Mouse (Mus musculus) heart, embryonic 15.5 days (tissue): ENCODE results near the gene Pknox2. TPM values are rescaled to one million over a fixed set of nuclear protein-coding genes. Genes with fewer than 3 reads are reported as not detected.

Source experiments
- ATAC-seq: fragments of 200-750 bp; cut with Nextera tagmentation; replicated peaks from 2 replicates; pipeline ENCODE4 v1.8.0; 2017; ENCODE audit warnings: low read depth, moderate TSS enrichment; ENCODE audit not compliant: insufficient number of reproducible peaks, insufficient read depth, low FRiP score
- H3K27ac ChIP-seq: fragments of 300-500 bp; sonication (generic); 2 replicates; pipeline ENCODE4 v1.5.1; 2015; ENCODE audit warnings: mild to moderate bottlenecking, inconsistent platforms
- H3K27me3 ChIP-seq: fragments of 300-500 bp; sonication (generic); 2 replicates; pipeline ENCODE4 v1.6.1; 2015; ENCODE audit warnings: inconsistent platforms
- H3K36me3 ChIP-seq: fragments of 300-500 bp; sonication (generic); 2 replicates; pipeline ENCODE4 v1.6.1; 2015; ENCODE audit warnings: mild to moderate bottlenecking, inconsistent platforms
- H3K4me1 ChIP-seq: fragments of 300-500 bp; sonication (generic); replicated peaks from 2 replicates; pipeline ENCODE4 v1.6.1; 2015; ENCODE audit warnings: inconsistent platforms
- H3K4me2 ChIP-seq: fragments of 300-500 bp; sonication (generic); 2 replicates; pipeline ENCODE4 v1.6.1; 2015; ENCODE audit warnings: inconsistent platforms, mild to moderate bottlenecking, moderate library complexity
- H3K4me3 ChIP-seq: fragments of 300-500 bp; sonication (generic); 2 replicates; pipeline ENCODE4 v1.5.1; 2015; ENCODE audit warnings: mild to moderate bottlenecking, inconsistent platforms
- H3K9ac ChIP-seq: fragments of 300-500 bp; sonication (generic); 2 replicates; pipeline ENCODE4 v1.6.1; 2015; ENCODE audit warnings: mild to moderate bottlenecking, inconsistent platforms
- H3K9me3 ChIP-seq: fragments of 300-500 bp; sonication (generic); replicated peaks from 2 replicates; pipeline ENCODE4 v1.6.1; 2016; ENCODE audit warnings: inconsistent platforms
- WGBS: fragments of 180-500 bp; shearing (Covaris S2); methylation state at CpG from one replicate; pipeline ENCODE4 v1.1.7; 2015; ENCODE audit warnings: mixed read lengths; 5-methylcytosine and 5-hydroxymethylcytosine counted together
- polyA plus RNA-seq: library from polyadenylated mRNA; unstranded; fragments of >200 nt; fragmentation: Nextera tagmentation; extraction: Ambion mirVana; gene quantifications from 2 replicates; pipeline ENCODE4 v1.2.1, GENCODE M21; 2015

Gene Pknox2
- polyA plus RNA-seq, 1 experiment from 2014 or later: 4.6 TPM

GRCm38 (mm10) chr9:36900464-36900863, 246.7 kb downstream of the Pknox2 start:
- Histone ChIP-seq H3K9ac (no peak overlapping the region), H3K27me3 (no peaks in the 10 kb centered on the region), H3K36me3 (no peaks in the 10 kb centered on the region), H3K4me2 (no peak overlapping the region), H3K4me1 (peaks cover under 1% of the 10 kb centered on the region), H3K27ac (no peak overlapping the region), H3K9me3 (no peaks in the 10 kb centered on the region), H3K4me3 (no peak overlapping the region)
- ATAC-seq: no peak
- whole genome bisulfite sequencing: 74% methylated on average over 4 of the region's 4 CpGs

GRCm38 (mm10) chr9:36898560-36898959, 248.6 kb downstream of the Pknox2 start:
- no peak overlapping the region; the same call in 1 of the 2 replicates for H3K27ac ChIP-seq
- WGBS: 68% methylated on average over 3 of the region's 3 CpGs

GRCm38 (mm10) chr9:36895009-36895693, 252.1 kb downstream of the Pknox2 start:
- H3K4me2 ChIP-seq: no peak overlapping the region
- H3K4me1 ChIP-seq: no peaks in the 10 kb centered on the region; the same call in 1 of the 2 replicates
- H3K9me3 ChIP-seq: no peaks in the 10 kb centered on the region
- H3K27ac ChIP-seq: no peak overlapping the region
- H3K4me3 ChIP-seq: no peak overlapping the region
- no peak for ATAC-seq
- H3K27me3 ChIP-seq: no peaks in the 10 kb centered on the region
- WGBS: 80% methylated on average over 8 of the region's 8 CpGs
- no peak overlapping the region for H3K9ac ChIP-seq
- no peaks in the 10 kb centered on the region for H3K36me3 ChIP-seq

More at GRCm38 (mm10) chr9:36898560-36898959, 248.6 kb downstream of the Pknox2 start:
- no peak overlapping the region for H3K4me2 ChIP-seq
- no peaks in the 10 kb centered on the region; the same call in 1 of the 2 replicates for H3K4me1 ChIP-seq
- H3K9ac ChIP-seq: no peak overlapping the region
- no peak overlapping the region for H3K4me3 ChIP-seq
- H3K36me3 ChIP-seq: no peaks in the 10 kb centered on the region
- no peaks in the 10 kb centered on the region for H3K27me3 ChIP-seq
- H3K9me3 ChIP-seq: no peaks in the 10 kb centered on the region
- ATAC-seq: no peak; the same call in 1 of the 2 replicates

GRCm38 (mm10) chr9:36894242-36894641, 253.0 kb downstream of the Pknox2 start:
- no peak overlapping the region for H3K4me3 ChIP-seq
- no peak overlapping the region for H3K9ac ChIP-seq
- no peak for ATAC-seq
- H3K4me2 ChIP-seq: no peak overlapping the region
- no peaks in the 10 kb centered on the region; the same call in 1 of the 2 replicates for H3K4me1 ChIP-seq
- no peaks in the 10 kb centered on the region for H3K9me3 ChIP-seq
- no peaks in the 10 kb centered on the region for H3K36me3 ChIP-seq
- H3K27me3 ChIP-seq: no peaks in the 10 kb centered on the region
- H3K27ac ChIP-seq: no peak overlapping the region
- 79% methylated on average over 7 of the region's 7 CpGs for WGBS

- no peak for ATAC-seq
- no peak overlapping the region for H3K4me3 ChIP-seq
- H3K4me1 ChIP-seq: no peaks in the 10 kb centered on the region
- H3K27me3 ChIP-seq: no peaks in the 10 kb centered on the region
- no peaks in the 10 kb centered on the region for H3K9me3 ChIP-seq
- H3K9ac ChIP-seq: no peak overlapping the region
- H3K4me2 ChIP-seq: no peak overlapping the region
- H3K27ac ChIP-seq: no peak overlapping the region
- 70% methylated on average over 6 of the region's 6 CpGs for WGBS
- H3K36me3 ChIP-seq: no peaks in the 10 kb centered on the region
Observed at GRCm38 (mm10) chr9:36893413-36893990, 253.7 kb downstream of the Pknox2 start.

GRCm38 (mm10) chr9:36890552-36890951, 256.7 kb downstream of the Pknox2 start:
- no peaks in the 10 kb centered on the region for H3K27me3 ChIP-seq
- H3K9me3 ChIP-seq: no peaks in the 10 kb centered on the region
- no peak overlapping the region for H3K27ac ChIP-seq
- H3K4me2 ChIP-seq: no peak overlapping the region
- H3K9ac ChIP-seq: no peak overlapping the region
- no peaks in the 10 kb centered on the region for H3K36me3 ChIP-seq
- 29% methylated on average over 4 of the region's 4 CpGs for WGBS
- H3K4me3 ChIP-seq: no peak overlapping the region
- no peaks in the 10 kb centered on the region for H3K4me1 ChIP-seq
- no peak for ATAC-seq

- no peak for ATAC-seq
- Histone ChIP-seq H3K36me3 (no peaks in the 10 kb centered on the region), H3K9me3 (no peaks in the 10 kb centered on the region), H3K9ac (no peak overlapping the region), H3K4me3 (no peak overlapping the region), H3K27me3 (no peaks in the 10 kb centered on the region), H3K27ac (no peak overlapping the region), H3K4me1 (no peaks in the 10 kb centered on the region), H3K4me2 (no peak overlapping the region)
- 62% methylated on average over 3 of the region's 3 CpGs for WGBS
Observed at GRCm38 (mm10) chr9:36885237-36885636, 262.0 kb downstream of the Pknox2 start.

GRCm38 (mm10) chr9:36883569-36883968, 263.6 kb downstream of the Pknox2 start:
- no peak overlapping the region for H3K27ac ChIP-seq
- ATAC-seq: no peak
- H3K9ac ChIP-seq: no peak overlapping the region
- no peaks in the 10 kb centered on the region for H3K36me3 ChIP-seq
- H3K27me3 ChIP-seq: no peaks in the 10 kb centered on the region
- no peak overlapping the region for H3K4me2 ChIP-seq
- H3K9me3 ChIP-seq: no peaks in the 10 kb centered on the region
- no peak overlapping the region for H3K4me3 ChIP-seq
- WGBS: 47% methylated on average over 3 of the region's 3 CpGs
- H3K4me1 ChIP-seq: no peaks in the 10 kb centered on the region

GRCm38 (mm10) chr9:36882034-36882745, 265.0 kb downstream of the Pknox2 start:
- H3K4me1 ChIP-seq: no peaks in the 10 kb centered on the region
- no peaks in the 10 kb centered on the region for H3K27me3 ChIP-seq
- no peaks in the 10 kb centered on the region for H3K36me3 ChIP-seq
- WGBS: 44% methylated on average over 8 of the region's 8 CpGs
- H3K9me3 ChIP-seq: no peaks in the 10 kb centered on the region
- no peak for ATAC-seq
- H3K9ac ChIP-seq: no peak overlapping the region
- H3K4me3 ChIP-seq: no peak overlapping the region
- H3K27ac ChIP-seq: no peak overlapping the region
- no peak overlapping the region for H3K4me2 ChIP-seq

GRCm38 (mm10) chr9:36881615-36882014, 265.6 kb downstream of the Pknox2 start:
- no peaks in the 10 kb centered on the region for H3K9me3 ChIP-seq
- no peak for ATAC-seq
- WGBS: 69% methylated on average over 5 of the region's 5 CpGs
- no peak overlapping the region for H3K27ac ChIP-seq
- H3K4me1 ChIP-seq: no peaks in the 10 kb centered on the region
- no peak overlapping the region for H3K4me2 ChIP-seq
- H3K9ac ChIP-seq: no peak overlapping the region
- H3K4me3 ChIP-seq: no peak overlapping the region
- no peaks in the 10 kb centered on the region for H3K36me3 ChIP-seq
- no peaks in the 10 kb centered on the region for H3K27me3 ChIP-seq

- no peak overlapping the region for H3K9ac ChIP-seq
- no peak for ATAC-seq
Observed at GRCm38 (mm10) chr9:36876787-36877186, 270.4 kb downstream of the Pknox2 start.

More at GRCm38 (mm10) chr9:36876787-36877186, 270.4 kb downstream of the Pknox2 start:
- H3K27ac ChIP-seq: no peak overlapping the region
- H3K27me3 ChIP-seq: no peaks in the 10 kb centered on the region
- H3K4me3 ChIP-seq: no peak overlapping the region
- no peaks in the 10 kb centered on the region for H3K4me1 ChIP-seq
- H3K36me3 ChIP-seq: no peaks in the 10 kb centered on the region
- H3K9me3 ChIP-seq: no peaks in the 10 kb centered on the region
- H3K4me2 ChIP-seq: no peak overlapping the region
